Mouse (Mus musculus): ENCODE data around the gene Abl1. TPM values are rescaled to one million over a fixed set of nuclear protein-coding genes. Genes with fewer than 3 reads are reported as not detected.

Gene Abl1
- polyA plus RNA-seq, 1 experiment from 2014 or later = 70.5 TPM

- H3K4me3 ChIP-seq = no peak overlapping the region
- no peak overlapping the region for H3K27ac ChIP-seq
- WGBS = 38% methylated on average over 12 of the region's 12 CpGs
- H3K36me3 ChIP-seq = no peaks in the 10 kb centered on the region
- no peak for DNase-seq (ENCODE audit: low spot score)
- no peaks in the 10 kb centered on the region for H3K9me3 ChIP-seq (replicated peaks)
- H3K4me1 ChIP-seq = peaks cover 46% of the 10 kb centered on the region
- peaks cover 33% of the 10 kb centered on the region for H3K27me3 ChIP-seq (ENCODE audit: low read depth, poor library complexity, severe bottlenecking)
Measured at GRCm38 (mm10) chr2:31850141-31850540, 162.0 kb downstream of the Abl1 start.

Other genes starting within 250 kb of the Abl1 start
- gene Ass1, start 218.2 kb upstream of the Abl1 start, polyA plus RNA-seq (2016; fragmentation: Nextera tagmentation; extraction: Ambion mirVana) = 6.1 and 6.8 TPM in 2 replicates
- 84.1 and 92.1 TPM in 2 replicates for gene Fubp3, start 115.7 kb upstream of the Abl1 start, polyA plus RNA-seq (2016; fragmentation: Nextera tagmentation; extraction: Ambion mirVana)
- 0.10 TPM in 1 of 2 replicates, not detected in the other for gene Prdm12, start 48.3 kb upstream of the Abl1 start, polyA plus RNA-seq (2016; fragmentation: Nextera tagmentation; extraction: Ambion mirVana)
- 113 and 131 TPM in 2 replicates for gene Exosc2, start 17.7 kb upstream of the Abl1 start, polyA plus RNA-seq (2016; fragmentation: Nextera tagmentation; extraction: Ambion mirVana)
- 0.06 and 0.23 TPM in 2 replicates for gene Qrfp, start 122.2 kb downstream of the Abl1 start, polyA plus RNA-seq (2016; fragmentation: Nextera tagmentation; extraction: Ambion mirVana)
- gene Fibcd1, start 157.6 kb downstream of the Abl1 start, polyA plus RNA-seq (2016; fragmentation: Nextera tagmentation; extraction: Ambion mirVana) = 0.04 and 0.13 TPM in 2 replicates
- gene Lamc3, start 198.9 kb downstream of the Abl1 start, polyA plus RNA-seq (2016; fragmentation: Nextera tagmentation; extraction: Ambion mirVana) = 0.15 and 0.16 TPM in 2 replicates